Mouse (Mus musculus): ENCODE measurements around the gene Leo1. TPM values are rescaled to one million over a fixed set of nuclear protein-coding genes. Genes with fewer than 3 reads are reported as not detected.
"Not testable (repeated sequence)": the region's sequence is repeated elsewhere in the genome, so short reads cannot be mapped to it uniquely, and the experiment has no call there.

The Leo1 gene
- polyA plus RNA-seq, 1 experiment from 2014 or later: 46.8 TPM

- H3K36me3 ChIP-seq; H3K4me3 ChIP-seq (replicated peaks); H3K4me2 ChIP-seq (replicated peaks); ATAC-seq; H3K9ac ChIP-seq (replicated peaks); H3K27me3 ChIP-seq; H3K4me1 ChIP-seq (replicated peaks); H3K27ac ChIP-seq; H3K9me3 ChIP-seq: not testable (repeated sequence)
- WGBS: 95% methylated on average over 7 of the region's 7 CpGs
Measured at GRCm38 (mm10) chr9:75488255-75488654, 46.9 kb downstream of the Leo1 start.

DNA sequence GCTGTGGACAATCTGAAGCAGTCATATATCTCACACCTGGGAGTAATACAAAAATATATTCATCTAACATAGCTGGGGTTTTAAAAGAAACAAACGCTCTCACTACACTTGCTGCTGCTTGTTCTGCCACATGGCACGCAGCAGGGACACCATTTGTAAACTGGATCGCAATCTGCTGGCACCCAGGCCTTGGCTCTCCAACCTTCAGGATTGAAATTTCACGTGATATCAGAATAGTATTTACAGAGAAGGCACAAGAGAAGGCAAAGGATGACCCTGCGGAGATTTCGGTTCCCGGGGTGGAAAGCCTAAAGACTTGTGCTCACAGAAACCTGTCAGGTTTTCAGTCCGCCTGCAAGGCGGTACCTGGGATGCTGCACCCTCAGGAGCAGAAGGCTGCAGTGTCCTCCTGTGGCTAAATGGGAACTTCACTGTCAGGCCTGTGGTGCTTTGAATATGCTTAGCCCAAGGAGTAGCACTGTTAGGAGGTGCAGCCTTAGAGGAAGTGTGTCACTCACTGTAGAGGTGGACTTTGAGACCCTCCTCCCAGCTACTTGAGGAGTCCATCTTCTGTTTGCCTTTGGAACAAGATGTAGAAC, 53.2 kb downstream of the Leo1 start:
- H3K4me1 ChIP-seq (replicated peaks): no peaks in the 10 kb centered on the region
- 91% methylated on average over 9 of the region's 9 CpGs for WGBS
- H3K9me3 ChIP-seq: no peaks in the 10 kb centered on the region
- no peak for ATAC-seq
- H3K27me3 ChIP-seq: no peaks in the 10 kb centered on the region
- no peak overlapping the region for H3K27ac ChIP-seq
- no peak overlapping the region for H3K9ac ChIP-seq (replicated peaks)
- H3K4me3 ChIP-seq (replicated peaks): no peak overlapping the region
- peaks cover 18% of the 10 kb centered on the region for H3K36me3 ChIP-seq
- H3K4me2 ChIP-seq (replicated peaks): no peak overlapping the region

DNA sequence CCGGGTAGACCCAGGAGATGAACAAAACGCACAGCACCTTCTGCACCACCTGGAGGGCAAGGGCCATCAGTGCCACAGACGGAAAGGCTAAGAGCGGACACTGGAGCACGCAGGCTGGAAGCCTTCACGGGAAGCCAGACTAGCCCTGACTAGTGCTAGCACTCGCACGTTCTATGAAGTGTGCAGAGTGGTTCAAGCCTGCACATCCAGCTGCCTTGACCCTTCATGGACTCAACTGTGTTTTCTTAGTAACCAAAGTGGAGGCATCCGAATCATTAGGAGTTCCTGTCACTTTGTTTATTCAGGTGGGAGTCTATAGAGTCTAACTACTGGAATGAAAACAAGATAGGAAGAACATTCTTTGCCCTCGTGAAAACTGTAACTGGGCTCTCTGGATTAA, 54.6 kb downstream of the Leo1 start:
- no peak for ATAC-seq
- no peaks in the 10 kb centered on the region for H3K4me1 ChIP-seq (replicated peaks)
- H3K4me2 ChIP-seq (replicated peaks): no peak overlapping the region
- H3K4me3 ChIP-seq (replicated peaks): no peak overlapping the region
- peaks cover 25% of the 10 kb centered on the region for H3K36me3 ChIP-seq
- 88% methylated on average over 10 of the region's 10 CpGs for WGBS
- H3K9me3 ChIP-seq: no peaks in the 10 kb centered on the region
- H3K27me3 ChIP-seq: no peaks in the 10 kb centered on the region
- H3K9ac ChIP-seq (replicated peaks): no peak overlapping the region
- H3K27ac ChIP-seq: no peak overlapping the region

DNA sequence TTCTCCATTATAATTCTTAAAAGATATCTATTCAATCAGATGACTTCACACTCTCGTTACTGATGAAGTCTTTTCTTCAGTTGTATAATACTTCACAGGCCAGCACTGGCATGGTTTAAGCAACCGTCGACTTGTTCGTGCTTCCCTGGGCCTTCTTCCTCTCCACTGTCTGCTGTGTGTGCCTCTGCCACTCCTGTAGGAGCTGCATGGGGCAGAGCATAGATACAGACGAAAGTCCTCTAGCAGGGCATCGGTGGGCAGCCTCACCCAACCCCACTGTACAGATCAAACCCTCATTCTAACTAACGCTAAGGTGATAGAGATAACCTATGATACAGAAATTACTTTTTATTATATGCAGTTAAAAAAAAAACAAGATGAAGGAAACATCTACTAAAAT, 57.2 kb downstream of the Leo1 start:
- Histone ChIP-seq H3K9ac (replicated peaks) (no peak overlapping the region), H3K4me2 (replicated peaks) (no peak overlapping the region), H3K4me3 (replicated peaks) (no peak overlapping the region), H3K4me1 (replicated peaks) (no peaks in the 10 kb centered on the region), H3K27me3 (no peaks in the 10 kb centered on the region), H3K36me3 (peaks cover 45% of the 10 kb centered on the region), H3K9me3 (no peaks in the 10 kb centered on the region), H3K27ac (no peak overlapping the region)
- no peak for ATAC-seq
- 94% methylated on average over 7 of the region's 7 CpGs for WGBS

GRCm38 (mm10) chr9:75504311-75504710, 63.0 kb downstream of the Leo1 start:
- no peak overlapping the region for H3K9ac ChIP-seq (replicated peaks)
- WGBS: 96% methylated on average over 6 of the region's 6 CpGs
- no peak for ATAC-seq
- no peaks in the 10 kb centered on the region for H3K27me3 ChIP-seq
- no peaks in the 10 kb centered on the region for H3K4me1 ChIP-seq (replicated peaks)
- no peak overlapping the region for H3K4me3 ChIP-seq (replicated peaks)
- no peaks in the 10 kb centered on the region for H3K9me3 ChIP-seq
- H3K4me2 ChIP-seq (replicated peaks): no peak overlapping the region
- peaks cover 75% of the 10 kb centered on the region for H3K36me3 ChIP-seq
- no peak overlapping the region for H3K27ac ChIP-seq

DNA sequence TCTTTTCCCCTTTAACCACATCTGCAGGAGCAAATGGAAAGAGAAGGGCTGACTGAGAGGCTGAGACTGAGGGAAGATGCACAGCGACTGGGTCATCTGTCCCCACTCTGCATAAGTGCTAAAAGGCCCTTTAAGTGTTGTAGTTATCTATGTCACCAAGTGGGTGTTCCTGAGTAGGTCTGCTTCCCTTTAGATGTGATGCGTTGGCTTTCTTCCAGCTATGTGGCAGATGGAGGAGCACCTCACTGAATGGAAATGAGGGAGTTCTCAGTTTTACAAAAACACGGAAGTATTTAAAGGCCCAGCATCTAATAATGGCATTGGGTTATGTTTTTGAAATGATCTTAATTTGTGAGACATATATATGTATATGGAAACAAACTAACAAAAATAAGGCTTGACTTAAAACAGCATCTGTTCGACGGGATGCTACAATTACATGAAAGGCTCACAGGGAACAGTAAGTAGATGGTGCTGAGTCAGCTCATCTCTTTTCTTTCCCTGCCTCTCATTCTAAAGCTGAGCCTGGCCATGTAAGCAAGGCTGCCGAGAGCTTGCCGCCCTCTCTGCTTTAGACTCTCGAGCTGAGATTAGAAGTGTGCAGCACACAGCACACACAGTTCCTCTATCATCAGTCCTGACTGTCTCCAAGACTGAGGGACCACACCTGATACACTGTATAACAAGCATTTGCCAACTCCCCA, 70.1 kb downstream of the Leo1 start:
- H3K9me3 ChIP-seq: no peaks in the 10 kb centered on the region
- no peak overlapping the region for H3K9ac ChIP-seq (replicated peaks)
- peaks cover 55% of the 10 kb centered on the region for H3K36me3 ChIP-seq
- 0 out of 2 replicates have a peak, but pooled peaks have one; percentile 50 for ATAC-seq
- H3K27ac ChIP-seq: peak overlapping the region; percentile 58
- 79% methylated on average over 8 of the region's 8 CpGs for WGBS
- H3K4me1 ChIP-seq (replicated peaks): no peaks in the 10 kb centered on the region
- no peaks in the 10 kb centered on the region for H3K27me3 ChIP-seq
- H3K4me3 ChIP-seq (replicated peaks): no peak overlapping the region
- H3K4me2 ChIP-seq (replicated peaks): no peak overlapping the region

GRCm38 (mm10) chr9:75515464-75516113, 74.3 kb downstream of the Leo1 start:
- Histone ChIP-seq H3K27ac (no peak overlapping the region), H3K27me3 (no peaks in the 10 kb centered on the region), H3K36me3 (peaks cover 22% of the 10 kb centered on the region), H3K4me1 (replicated peaks) (no peaks in the 10 kb centered on the region), H3K4me3 (replicated peaks) (no peak overlapping the region), H3K9me3 (no peaks in the 10 kb centered on the region), H3K4me2 (replicated peaks) (no peak overlapping the region), H3K9ac (replicated peaks) (no peak overlapping the region)
- 61% methylated on average over 12 of the region's 12 CpGs for WGBS
- ATAC-seq: peak; percentile 85

Other genes starting within 250 kb of the Leo1 start
- 0.50 and 0.59 TPM in 2 replicates for gene Myo5c, start 209.5 kb upstream of the Leo1 start, polyA plus RNA-seq (2015; fragmentation: Nextera tagmentation; extraction: Ambion mirVana)
- 46.4 and 50.2 TPM in 2 replicates for gene Gnb5, start 135.2 kb upstream of the Leo1 start, polyA plus RNA-seq (2015; fragmentation: Nextera tagmentation; extraction: Ambion mirVana)
- gene Bcl2l10, start 93.8 kb upstream of the Leo1 start, polyA plus RNA-seq (2015; fragmentation: Nextera tagmentation; extraction: Ambion mirVana): not detected in 2 replicates
- gene Mapk6, start 31.5 kb upstream of the Leo1 start, polyA plus RNA-seq (2015; fragmentation: Nextera tagmentation; extraction: Ambion mirVana): 196 and 199 TPM in 2 replicates
- 74.2 and 77.6 TPM in 2 replicates for gene Tmod3, start 118.1 kb downstream of the Leo1 start, polyA plus RNA-seq (2015; fragmentation: Nextera tagmentation; extraction: Ambion mirVana)
- gene Tmod2, start 169.8 kb downstream of the Leo1 start, polyA plus RNA-seq (2015; fragmentation: Nextera tagmentation; extraction: Ambion mirVana): 190 and 217 TPM in 2 replicates
- gene Lysmd2, start 184.2 kb downstream of the Leo1 start, polyA plus RNA-seq (2015; fragmentation: Nextera tagmentation; extraction: Ambion mirVana): 17.9 and 18.3 TPM in 2 replicates
- 123 and 139 TPM in 2 replicates for gene Scg3, start 242.5 kb downstream of the Leo1 start, polyA plus RNA-seq (2015; fragmentation: Nextera tagmentation; extraction: Ambion mirVana)

All from midbrain, embryonic 13.5 days (tissue).